Mouse (Mus musculus) C2C12 (cell line): ENCODE results near the gene Fntb.

Experiments
- CEBPB ChIP-seq: IDR thresholded peaks from one replicate; pipeline ENCODE4 v1.6.1; 2011; ENCODE audit warnings: low read depth, mild to moderate bottlenecking, control low read depth, moderate library complexity
- CTCF ChIP-seq: IDR thresholded peaks from one replicate; pipeline ENCODE4 v1.5.1; 2011; ENCODE audit not compliant: control insufficient read depth, insufficient read depth, insufficient read length
- MAX ChIP-seq: IDR thresholded peaks from one replicate; pipeline ENCODE4 v1.6.1; 2011; ENCODE audit warnings: mild to moderate bottlenecking, control low read depth
- MYOD1 ChIP-seq: IDR thresholded peaks from one replicate; pipeline ENCODE4 v1.6.1; 2011; ENCODE audit warnings: low read depth; ENCODE audit not compliant: control insufficient read depth, insufficient read length
- MYOG ChIP-seq: IDR thresholded peaks from one replicate; pipeline ENCODE4 v1.6.1; 2011; ENCODE audit not compliant: control insufficient read depth, insufficient read length; ENCODE audit errors: extremely low read depth
- USF1 ChIP-seq: IDR thresholded peaks from one replicate; pipeline ENCODE4 v1.6.1; 2011; ENCODE audit warnings: low read depth, mild to moderate bottlenecking, control low read depth, moderate library complexity

DNA sequence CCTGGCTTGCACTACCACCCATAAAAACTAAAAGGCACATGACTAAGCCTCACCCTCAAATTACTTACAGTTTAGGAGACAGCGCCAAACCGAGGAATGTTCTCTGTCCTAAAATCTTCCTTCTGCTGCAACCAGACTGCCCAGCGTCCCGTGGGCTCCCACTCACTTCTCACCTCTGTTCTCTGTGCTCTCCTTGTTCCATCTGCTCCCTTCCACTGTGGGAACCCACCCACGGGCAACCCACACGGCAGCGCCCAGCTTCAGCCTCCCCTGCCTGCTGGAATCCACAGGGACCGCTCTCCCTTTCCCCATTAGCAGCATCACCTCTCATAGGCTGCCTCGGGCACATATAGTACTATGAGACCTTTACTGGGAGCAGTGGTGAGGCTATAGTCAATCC lies 53.5 kb downstream of the Fntb start:
- TF ChIP-seq MYOG (no peak), CTCF (no peak), USF1 (no peak), CEBPB (no peak), MAX (no peak), MYOD1 (no peak)
